Mouse (Mus musculus) intestine, postnatal 0 days (tissue): ENCODE results near the gene Ccdc194. TPM values are rescaled to one million over a fixed set of nuclear protein-coding genes. Genes with fewer than 3 reads are reported as not detected.

Source experiments
- ATAC-seq: fragments of 200-750 bp; cut with Nextera tagmentation; 2 replicates; pipeline ENCODE4 v1.8.0; 2017; ENCODE audit warnings: mild to moderate bottlenecking, moderate TSS enrichment, moderate library complexity
- H3K27ac ChIP-seq: fragments of 300-500 bp; sonication (generic); 2 replicates; pipeline ENCODE4 v1.5.1; 2014; ENCODE audit warnings: mild to moderate bottlenecking, low read depth, low read length, moderate library complexity
- H3K27me3 ChIP-seq: fragments of 300-500 bp; sonication (generic); replicated peaks from 2 replicates; pipeline ENCODE4 v1.6.1; 2014; ENCODE audit warnings: low read length, mixed read lengths; ENCODE audit not compliant: control insufficient read depth, insufficient read depth
- H3K36me3 ChIP-seq: fragments of 300-500 bp; sonication (generic); 2 replicates; pipeline ENCODE4 v1.6.1; 2014; ENCODE audit warnings: mild to moderate bottlenecking, moderate library complexity; ENCODE audit not compliant: control insufficient read depth, insufficient read depth
- H3K4me1 ChIP-seq: fragments of 300-500 bp; sonication (generic); replicated peaks from 2 replicates; pipeline ENCODE4 v1.6.1; 2014; ENCODE audit warnings: antibody characterized with exemption, low read length, mixed read lengths; ENCODE audit not compliant: control insufficient read depth, insufficient read depth
- H3K4me2 ChIP-seq: fragments of 300-500 bp; sonication (generic); replicated peaks from 2 replicates; pipeline ENCODE4 v1.6.1; 2014; ENCODE audit warnings: low read depth, mild to moderate bottlenecking, moderate library complexity
- H3K4me3 ChIP-seq: fragments of 300-500 bp; sonication (generic); 2 replicates; pipeline ENCODE4 v1.5.1; 2014; ENCODE audit warnings: low read depth, low read length
- H3K9ac ChIP-seq: fragments of 300-500 bp; sonication (generic); 2 replicates; pipeline ENCODE4 v1.6.1; 2014; ENCODE audit warnings: mild to moderate bottlenecking, low read depth, low read length
- H3K9me3 ChIP-seq: fragments of 300-500 bp; sonication (generic); 2 replicates; pipeline ENCODE4 v1.6.1; 2016; ENCODE audit warnings: mixed run types; ENCODE audit not compliant: control insufficient read depth
- CTCF ChIP-seq: sonication (generic); IDR thresholded peaks from 2 replicates; pipeline ENCODE4 v1.5.1; 2016; ENCODE audit warnings: low read depth, mild to moderate bottlenecking, control low read depth, antibody characterized with exemption, moderate library complexity
- WGBS: fragments of 180-500 bp; shearing (Covaris S2); extraction: QIAGEN DNeasy Blood & Tissue Kit; methylation state at CpG from one replicate; pipeline ENCODE4 v1.1.7; 2014; 5-methylcytosine and 5-hydroxymethylcytosine counted together
- polyA plus RNA-seq: library from polyadenylated mRNA; unstranded; fragments of >200 nt; fragmentation: Nextera tagmentation; extraction: Ambion mirVana; gene quantifications from 2 replicates; pipeline ENCODE4 v1.2.1, GENCODE M21; 2015

Gene Ccdc194
- polyA plus RNA-seq, 1 experiment from 2014 or later, result 0.08 TPM

DNA sequence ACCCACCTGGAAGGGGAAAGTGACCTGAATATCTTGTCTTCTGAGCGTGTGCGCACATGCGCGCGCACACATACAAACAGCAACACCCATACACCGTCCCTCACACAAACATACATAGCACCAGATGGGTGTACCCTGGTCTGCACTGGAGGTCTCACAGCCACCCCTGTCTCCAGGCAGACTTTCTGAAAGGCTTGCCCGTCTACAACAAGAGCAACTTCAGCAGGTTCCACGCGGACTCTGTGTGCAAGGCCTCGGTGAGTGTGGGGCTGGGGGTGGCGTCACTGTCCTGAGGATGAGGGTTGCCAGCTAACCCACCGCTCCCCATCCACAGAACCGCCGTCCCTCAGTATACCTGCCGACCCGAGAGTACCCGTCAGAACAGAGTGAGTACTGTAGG lies 53.6 kb downstream of the Ccdc194 start:
- H3K27ac ChIP-seq, result no peak overlapping the region
- H3K4me2 ChIP-seq, result no peak overlapping the region
- H3K4me3 ChIP-seq, result no peak overlapping the region
- 95% methylated on average over 17 of the region's 17 CpGs for WGBS
- TF ChIP-seq CTCF, result no peak
- H3K9me3 ChIP-seq, result no peaks in the 10 kb centered on the region
- peaks cover 3% of the 10 kb centered on the region; the same call in 1 of the 2 replicates for H3K4me1 ChIP-seq
- no peaks in the 10 kb centered on the region for H3K27me3 ChIP-seq
- no peak for ATAC-seq
- H3K36me3 ChIP-seq, result peaks cover 31% of the 10 kb centered on the region
- no peak overlapping the region for H3K9ac ChIP-seq

DNA sequence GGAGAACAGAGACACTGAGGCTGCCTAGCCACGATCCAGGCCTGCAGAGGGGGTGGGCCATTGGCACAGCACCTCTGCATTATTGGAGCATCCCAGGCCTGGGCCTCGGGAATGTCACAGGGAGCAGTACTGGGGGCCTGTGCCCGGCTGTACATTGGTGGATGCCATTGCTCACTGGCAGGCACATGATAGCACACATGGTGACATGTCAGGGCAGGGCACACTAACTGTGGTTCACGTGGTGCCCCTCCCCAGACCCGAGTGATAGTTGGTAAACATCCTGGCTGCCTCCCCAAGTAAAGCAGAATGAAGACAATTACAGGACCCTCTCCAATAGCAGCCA lies 54.6 kb downstream of the Ccdc194 start:
- H3K9ac ChIP-seq, result no peak overlapping the region

DNA sequence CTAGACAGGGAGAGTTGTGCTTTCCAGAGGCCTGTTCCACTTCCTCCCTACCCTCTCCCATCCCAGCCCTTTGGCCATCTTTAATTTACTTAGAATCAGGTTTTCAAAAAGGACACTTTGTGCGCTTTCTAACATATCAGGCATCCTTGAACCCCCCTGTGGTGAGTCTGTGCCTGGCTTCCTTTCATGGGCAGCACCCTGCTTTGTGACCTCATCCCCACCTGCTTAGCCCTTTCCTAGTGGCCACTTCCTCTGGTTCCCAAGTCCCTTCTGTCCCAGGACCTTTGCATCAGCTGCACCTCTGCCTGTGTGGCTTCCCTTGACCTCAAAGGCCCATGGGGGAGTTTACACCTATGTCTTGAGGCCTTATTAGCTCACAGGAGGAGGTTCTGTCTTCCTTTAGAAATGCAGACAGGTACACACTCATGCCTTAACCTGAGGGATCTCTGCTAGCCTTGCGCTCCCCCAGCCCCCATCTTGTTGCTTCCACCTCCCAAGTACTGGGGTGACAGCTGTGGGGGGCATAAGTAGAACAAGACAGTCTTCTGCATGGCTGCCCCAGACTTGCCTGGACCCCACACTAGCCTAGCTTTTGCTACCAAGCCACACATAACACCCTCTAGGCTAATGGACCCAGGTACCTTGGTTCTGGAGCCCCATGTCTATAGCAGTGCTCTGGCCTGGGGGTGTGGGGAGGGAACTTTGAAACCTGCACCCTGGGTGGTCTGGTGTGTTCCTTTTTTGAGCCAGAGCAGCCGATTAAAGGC lies 55.2 kb downstream of the Ccdc194 start:
- Histone ChIP-seq H3K9me3 (no peaks in the 10 kb centered on the region), H3K27ac (no peak overlapping the region), H3K36me3 (peaks cover 31% of the 10 kb centered on the region), H3K4me1 (peaks cover 3% of the 10 kb centered on the region; the same call in 1 of the 2 replicates), H3K9ac (no peak overlapping the region), H3K4me3 (peak overlapping the region; percentile 69), H3K27me3 (no peaks in the 10 kb centered on the region), H3K4me2 (peak overlapping the region; percentile 93)
- 83% methylated on average over 3 of the region's 3 CpGs for WGBS
- TF ChIP-seq CTCF, result no peak
- no peak for ATAC-seq

More for the DNA sequence above, 54.6 kb downstream of the Ccdc194 start:
- peaks cover 3% of the 10 kb centered on the region; the same call in 1 of the 2 replicates for H3K4me1 ChIP-seq
- no peaks in the 10 kb centered on the region for H3K27me3 ChIP-seq
- no peak overlapping the region for H3K4me2 ChIP-seq
- H3K9me3 ChIP-seq, result no peaks in the 10 kb centered on the region
- ATAC-seq, result no peak
- no peak overlapping the region for H3K27ac ChIP-seq
- no peak overlapping the region for H3K4me3 ChIP-seq
- TF ChIP-seq CTCF, result no peak
- H3K36me3 ChIP-seq, result peaks cover 31% of the 10 kb centered on the region
- 73% methylated on average over 5 of the region's 5 CpGs for WGBS

Other genes starting within 250 kb of the Ccdc194 start
- gene Use1, start 158.9 kb downstream of the Ccdc194 start, polyA plus RNA-seq, result 98.4 and 106 TPM in 2 replicates
- 20.0 and 20.5 TPM in 2 replicates for gene Ocel1, start 154.4 kb downstream of the Ccdc194 start, polyA plus RNA-seq
- gene Nr2f6, start 143.8 kb downstream of the Ccdc194 start, polyA plus RNA-seq, result 58.3 and 58.5 TPM in 2 replicates
- 4.1 and 4.9 TPM in 2 replicates for gene Ushbp1, start 129.9 kb downstream of the Ccdc194 start, polyA plus RNA-seq
- gene Babam1, start 128.8 kb downstream of the Ccdc194 start, polyA plus RNA-seq, result 66.8 and 68.6 TPM in 2 replicates
- 2.8 and 4.4 TPM in 2 replicates for gene Ankle1, start 119.7 kb downstream of the Ccdc194 start, polyA plus RNA-seq
- 15.2 and 15.9 TPM in 2 replicates for gene Abhd8, start 62.1 kb downstream of the Ccdc194 start, polyA plus RNA-seq
- gene Mrpl34, start 60.8 kb downstream of the Ccdc194 start, polyA plus RNA-seq, result 187 and 190 TPM in 2 replicates
- gene Dda1, start 56.5 kb downstream of the Ccdc194 start, polyA plus RNA-seq, result 82.8 and 91.7 TPM in 2 replicates
- gene Ano8, start 39.7 kb downstream of the Ccdc194 start, polyA plus RNA-seq, result 0.54 and 0.74 TPM in 2 replicates
- gene Gtpbp3, start 37.6 kb downstream of the Ccdc194 start, polyA plus RNA-seq, result 6.3 and 6.6 TPM in 2 replicates
- 109 and 111 TPM in 2 replicates for gene Plvap, start 14.0 kb downstream of the Ccdc194 start, polyA plus RNA-seq
- gene Bst2, start 11.7 kb upstream of the Ccdc194 start, polyA plus RNA-seq, result 85.5 and 91.5 TPM in 2 replicates
- 133 and 143 TPM in 2 replicates for gene Mvb12a, start 17.2 kb upstream of the Ccdc194 start, polyA plus RNA-seq
- gene Tmem221, start 33.2 kb upstream of the Ccdc194 start, polyA plus RNA-seq, result 0.66 and 0.90 TPM in 2 replicates
- gene Nxnl1, start 40.9 kb upstream of the Ccdc194 start, polyA plus RNA-seq, result not detected in 2 replicates
- 14.5 and 14.9 TPM in 2 replicates for gene Slc27a1, start 43.2 kb upstream of the Ccdc194 start, polyA plus RNA-seq
- gene Pgls, start 66.5 kb upstream of the Ccdc194 start, polyA plus RNA-seq, result 152 and 154 TPM in 2 replicates
- 0.47 and 0.77 TPM in 2 replicates for gene Fam129c, start 71.9 kb upstream of the Ccdc194 start, polyA plus RNA-seq
- 43.3 and 44.5 TPM in 2 replicates for gene Colgalt1, start 85.3 kb upstream of the Ccdc194 start, polyA plus RNA-seq
- gene Unc13a, start 146.0 kb upstream of the Ccdc194 start, polyA plus RNA-seq, result 0.60 and 0.72 TPM in 2 replicates
- 5.7 and 6.8 TPM in 2 replicates for gene Jak3, start 150.6 kb upstream of the Ccdc194 start, polyA plus RNA-seq
- 2.5 and 3.0 TPM in 2 replicates for gene Insl3, start 163.5 kb upstream of the Ccdc194 start, polyA plus RNA-seq
- 30.5 and 33.5 TPM in 2 replicates for gene B3gnt3, start 176.1 kb upstream of the Ccdc194 start, polyA plus RNA-seq
- 2.2 and 2.5 TPM in 2 replicates for gene Fcho1, start 200.0 kb upstream of the Ccdc194 start, polyA plus RNA-seq